Mouse (Mus musculus) bone marrow, adult 2 months (tissue): Measurements from ENCODE around the gene Zfp114.

Experiments
- CTCF ChIP-seq: fragments of 200-500 bp; IDR thresholded peaks from 2 replicates; pipeline ENCODE4 v1.5.1; 2011; ENCODE audit warnings: low read length, control low read depth; ENCODE audit not compliant: control insufficient read depth, insufficient read depth
- POLR2A ChIP-seq: fragments of 200-500 bp; IDR thresholded peaks from 2 replicates; pipeline ENCODE4 v1.6.1; 2011; ENCODE audit warnings: low read depth, mild to moderate bottlenecking, control low read depth, low read length, borderline replicate concordance; ENCODE audit not compliant: control insufficient read depth

DNA sequence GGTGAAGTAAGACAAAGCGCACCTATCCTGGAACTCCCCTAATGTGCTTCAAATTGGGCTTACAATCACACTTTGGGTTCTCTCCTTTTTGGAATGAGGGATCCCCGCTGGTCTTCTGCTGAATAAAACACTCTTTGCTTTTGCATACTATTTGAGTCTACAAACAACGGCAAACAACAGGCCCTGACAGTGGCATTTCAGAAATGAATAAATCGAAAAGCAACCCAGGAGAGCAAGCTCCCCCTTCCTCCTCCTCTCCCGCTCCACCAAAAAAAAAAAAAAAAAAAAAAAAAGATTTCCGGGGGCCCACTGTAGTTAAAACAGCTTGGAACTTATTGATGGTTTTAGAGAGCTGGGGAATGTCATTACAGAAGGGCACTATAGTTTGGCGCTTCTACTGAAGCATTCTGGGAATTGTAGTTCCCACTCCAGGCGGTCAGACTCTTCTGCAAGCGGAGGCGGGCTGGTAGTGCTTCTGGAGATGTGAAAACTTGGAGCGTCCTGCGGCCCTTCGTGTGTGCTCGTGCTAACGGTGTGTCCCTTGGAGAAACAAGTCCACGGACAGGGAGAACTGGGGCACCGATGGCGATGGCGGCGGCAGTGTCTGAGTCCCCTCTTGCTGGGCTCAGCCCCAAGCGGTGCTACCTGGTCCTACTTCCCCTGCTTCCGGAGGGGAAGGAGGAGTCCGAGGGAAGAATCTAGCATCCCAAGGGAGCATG lies at the start of gene Zfp114:
- TF ChIP-seq CTCF (no peak), POLR2A (no peak)
